Mouse (Mus musculus): ENCODE data around the gene Fmr1nb. TPM values are rescaled to one million over a fixed set of nuclear protein-coding genes. Genes with fewer than 3 reads are reported as not detected.
"Not testable (repeated sequence)": the region's sequence is repeated elsewhere in the genome, so short reads cannot be mapped to it uniquely, and the experiment has no call there.

Fmr1nb gene
- total RNA-seq (2022), result under 1 TPM in 2 of 4 experiments, not detected in 2; 0.43 to 0.67 TPM

DNA sequence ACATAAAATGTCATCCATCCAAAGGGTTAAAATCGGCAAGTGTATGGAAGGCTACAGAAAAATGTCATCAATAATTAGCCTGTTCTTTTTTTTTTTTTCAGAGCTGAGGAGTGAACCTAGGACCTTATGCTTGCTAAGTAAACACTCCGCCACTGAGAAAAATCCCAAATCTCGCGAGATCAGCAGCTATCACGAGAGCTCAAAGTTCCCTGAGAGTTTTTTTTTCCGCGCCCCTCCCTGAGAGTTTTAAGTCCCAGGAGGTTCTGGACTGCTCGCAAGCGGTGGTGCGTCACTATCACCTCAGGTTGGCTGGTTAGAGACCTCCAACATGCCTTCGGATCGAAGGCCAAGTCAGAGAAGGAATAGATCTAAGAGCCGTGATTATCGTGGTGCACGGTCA is at the start of gene Fmr1nb:
Gene Fmr1nb, plus strand, starts transcription at position 234 of the 400 bp plus-strand sequence.
- no peak for DNase-seq (ENCODE audit: low spot score in 2 of 2)

DNA sequence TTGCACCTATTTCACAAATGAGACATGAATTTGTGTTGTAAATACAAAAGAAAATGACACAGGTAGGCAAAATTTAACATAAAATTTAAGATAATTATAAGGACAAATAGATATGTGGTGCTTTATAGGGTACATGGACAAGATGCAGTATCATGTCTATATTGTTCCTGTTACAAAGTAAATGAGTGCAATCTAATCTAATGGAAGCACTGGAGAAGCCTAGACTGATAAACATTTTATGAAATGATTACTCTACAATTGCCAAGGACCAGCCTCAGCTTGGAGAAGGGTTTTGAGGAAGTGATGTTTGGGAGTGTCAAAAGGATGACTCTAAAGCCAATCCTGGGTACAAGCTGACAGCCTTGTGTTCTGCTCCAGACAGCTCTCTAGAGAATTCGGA is 24.7 kb upstream of the Fmr1nb start:
- DNase-seq (ENCODE audit: low spot score in 2 of 2), result no peak

DNA sequence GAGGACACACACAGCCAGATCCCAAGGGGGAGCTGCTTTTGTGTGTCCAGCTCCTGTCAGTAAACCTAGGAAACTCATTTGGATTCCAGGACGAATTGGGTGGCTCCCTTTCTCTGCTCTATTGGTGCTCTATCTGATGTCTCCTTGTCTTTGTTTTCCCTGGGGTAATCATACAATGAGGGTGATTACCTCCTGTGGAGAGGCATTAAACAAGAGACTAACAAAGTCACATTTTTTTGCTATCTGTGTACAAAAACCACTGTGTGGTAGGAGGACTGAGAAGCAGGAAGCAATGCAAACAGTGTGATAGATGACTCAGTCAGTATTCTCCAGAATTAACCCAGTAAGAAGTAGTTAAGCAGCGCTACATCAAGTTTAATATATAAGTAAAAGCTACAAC is 21.6 kb upstream of the Fmr1nb start:
- DNase-seq (ENCODE audit: low spot score in 2 of 2), result no peak

DNA sequence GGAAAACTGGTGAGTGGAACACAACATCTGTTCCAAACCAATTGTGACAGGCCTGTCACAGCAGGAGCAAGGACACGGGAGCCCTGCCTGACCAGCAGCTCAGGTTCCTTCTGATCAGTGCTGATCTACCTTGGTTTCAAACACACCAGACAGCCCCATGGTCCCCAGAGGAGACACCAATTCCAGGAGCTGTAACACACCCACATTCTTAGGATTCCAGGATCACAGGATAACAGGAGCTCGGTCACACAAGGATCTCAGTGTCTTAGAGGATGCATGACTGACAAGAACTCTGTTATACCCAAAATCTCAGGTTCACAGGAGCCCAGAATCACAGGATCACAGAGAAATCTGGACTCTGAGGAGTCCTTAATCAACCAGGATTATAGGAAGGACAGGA is 58.8 kb downstream of the Fmr1nb start:
- DNase-seq (ENCODE audit: low spot score in 2 of 2), result not testable (repeated sequence)

DNA sequence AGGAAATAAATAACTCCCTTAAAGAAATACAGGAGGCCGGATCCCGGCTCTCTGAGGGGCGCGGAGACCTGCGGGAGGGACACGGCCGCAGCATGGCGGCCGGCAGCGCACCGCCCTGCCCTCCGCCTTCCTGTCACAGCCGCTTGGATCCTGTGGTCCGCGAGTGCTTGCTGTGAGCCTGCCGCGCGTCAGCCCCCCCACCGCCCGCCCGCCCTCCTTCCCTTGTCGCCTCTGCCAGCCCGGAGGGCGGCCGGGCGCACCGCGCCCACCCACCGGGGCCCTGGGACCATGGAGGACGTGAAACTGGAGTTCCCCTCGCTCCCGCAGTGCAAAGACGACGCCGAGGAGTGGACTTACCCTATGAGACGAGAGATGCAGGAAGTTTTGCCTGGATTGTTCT is 59.4 kb downstream of the Fmr1nb start, which contains the start of gene Gm14698:
Gene Gm14698, plus strand, starts transcription at position 35 of the 400 bp plus-strand sequence.
- not testable (repeated sequence) for DNase-seq (ENCODE audit: low spot score in 2 of 2)

DNA sequence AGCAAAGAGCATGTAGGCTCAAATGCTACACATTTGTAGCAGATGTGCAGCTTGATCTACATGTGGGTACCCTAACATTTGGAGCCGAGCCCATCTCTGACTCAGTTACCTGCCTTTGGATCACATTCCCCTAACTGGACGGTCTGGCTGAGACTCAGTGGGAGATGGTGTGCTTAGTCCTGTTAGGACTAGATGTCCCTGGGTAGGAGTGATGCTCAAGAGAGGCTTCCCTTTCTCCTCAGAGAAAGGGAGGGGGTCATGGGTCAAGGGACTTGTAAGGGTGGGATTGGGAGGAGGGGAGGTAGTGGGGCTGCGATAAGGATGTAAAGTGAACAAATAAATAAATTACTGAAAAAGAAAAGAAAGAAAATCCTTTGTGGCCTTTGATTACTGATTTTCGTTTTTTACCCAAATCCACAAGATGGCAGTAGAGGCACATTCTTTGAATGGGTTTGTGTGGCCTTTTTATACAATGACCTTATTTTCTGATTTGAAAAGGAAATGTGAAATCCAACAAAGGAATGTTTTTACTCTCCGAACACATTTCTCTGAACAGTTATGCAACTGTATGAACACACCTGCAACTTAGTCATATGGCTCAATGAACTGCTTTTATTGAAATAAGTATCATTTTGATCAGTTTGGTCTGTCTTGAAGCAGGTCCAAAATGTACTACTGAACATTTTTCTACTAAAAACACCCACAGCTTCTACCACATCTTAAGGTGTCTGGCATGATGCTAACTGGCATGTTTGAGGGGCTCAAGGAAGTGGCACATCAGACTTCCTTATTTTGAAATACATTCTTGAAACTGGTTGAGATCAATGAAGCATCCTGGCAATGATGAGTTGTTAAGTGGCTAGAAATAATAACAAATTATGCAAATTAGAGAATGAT is 78.2 kb downstream of the Fmr1nb start:
- DNase-seq (ENCODE audit: low spot score in 2 of 2), result no peak

Other genes with a start within 250 kb of the Fmr1nb start
- 10 to 100 TPM; 53.0 to 64.6 (median 57.8) TPM for gene Fmr1, start 83.3 kb upstream of the Fmr1nb start, total RNA-seq (2022)
- 1 to 10 TPM in 2 of 4 experiments, under 1 TPM in 2; 0.23 to 1.9 (median 0.96) TPM for gene Gm14698, start 59.3 kb downstream of the Fmr1nb start, total RNA-seq (2022)
- not detected for gene Gm6812, start 131.2 kb downstream of the Fmr1nb start, total RNA-seq (2022)

Data from layer of hippocampus, adult 8-10 months (tissue).